Mouse (Mus musculus) thymus, postnatal 10 days (tissue): ENCODE results near the gene Fam184a.

Source experiments
- DNase-seq, 2 experiments: peaks; one replicate each; pipeline ENCODE4 v3.0.0; 2021; ENCODE audit warnings: low spot score in 2 of 2

Fam184a gene

GRCm38 (mm10) chr10:53597121-53597881 lies 153.6 kb downstream of the Fam184a start:
- peak; percentile 27 to 44 for DNase-seq

- DNase-seq = peak; percentile 94 to 96
Measured at GRCm38 (mm10) chr10:53596677-53597120, 154.2 kb downstream of the Fam184a start, which contains the start of gene Asf1a. TSS of gene Asf1a (plus strand) at chr10:53596757.

- peak; percentile 11 to 13 for DNase-seq
Measured at GRCm38 (mm10) chr10:53595744-53596676, 154.9 kb downstream of the Fam184a start.

- DNase-seq = no peak
Measured at GRCm38 (mm10) chr10:53585777-53586176, 165.1 kb downstream of the Fam184a start.
